In genomic region chr1:118627781-118628464, GRCm38 (mm10) we compare ENCODE assay signal across 8 mouse cellular contexts. TPM values are rescaled to one million over a fixed set of nuclear protein-coding genes. Genes with fewer than 3 reads are reported as not detected.
DNase-seq lines count a peak whose midpoint lies in the region; ATAC-seq lines count a peak whose summit lies in the region.

TSS of gene Tfcp2l1 (plus strand) at chr1:118627945.

- H3K4me2 ChIP-seq in hindbrain, embryonic 12.5 days (replicated peaks), result peak within 1 kb of the TSS; percentile 95
- H3K4me2 ChIP-seq in midbrain, embryonic 11.5 days, result peak within 1 kb of the TSS; percentile 95

- H3K4me1 ChIP-seq in hindbrain, embryonic 12.5 days, result peaks cover 11% of the 10 kb centered on the region
- H3K4me1 ChIP-seq in limb, embryonic 10.5 days, result peaks cover 13% of the 10 kb centered on the region
- H3K4me1 ChIP-seq in midbrain, embryonic 11.5 days (ENCODE audit: control insufficient read depth, insufficient read depth, low read length), result peaks cover 8% of the 10 kb centered on the region

- H3K27ac ChIP-seq in hindbrain, embryonic 12.5 days, result no peak within 1 kb of the TSS
- no peak within 1 kb of the TSS for H3K27ac ChIP-seq in limb, embryonic 10.5 days
- no peak within 1 kb of the TSS for H3K27ac ChIP-seq in midbrain, embryonic 11.5 days (ENCODE audit: low read depth, low read length)

- H3K36me3 ChIP-seq in hindbrain, embryonic 12.5 days, result no peaks in the 10 kb centered on the region
- H3K36me3 ChIP-seq in limb, embryonic 10.5 days, result no peaks in the 10 kb centered on the region
- H3K36me3 ChIP-seq in midbrain, embryonic 11.5 days (ENCODE audit: control insufficient read depth, insufficient read depth, low read length), result no peaks in the 10 kb centered on the region

- peak within 1 kb of the TSS; percentile 46 for H3K4me3 ChIP-seq in hindbrain, embryonic 12.5 days
- peak within 1 kb of the TSS; percentile 60 for H3K4me3 ChIP-seq in limb, embryonic 10.5 days
- H3K4me3 ChIP-seq in midbrain, embryonic 11.5 days (ENCODE audit: low read depth, low read length), result peak within 1 kb of the TSS; percentile 50

- H3K9ac ChIP-seq in hindbrain, embryonic 12.5 days, result peak within 1 kb of the TSS; percentile 51; the same call in 1 of the 2 replicates
- H3K9ac ChIP-seq in midbrain, embryonic 11.5 days (ENCODE audit: low read length), result peak within 1 kb of the TSS; percentile 46

- ATAC-seq in hindbrain, embryonic 12.5 days (ENCODE audit: low FRiP score), result peak; percentile 85
- peak; percentile 88 for ATAC-seq in midbrain, embryonic 11.5 days (ENCODE audit: low FRiP score)

- peaks cover 30% of the 10 kb centered on the region for H3K27me3 ChIP-seq in hindbrain, embryonic 12.5 days
- H3K27me3 ChIP-seq in limb, embryonic 10.5 days (ENCODE audit: low read depth, poor library complexity, severe bottlenecking), result peaks cover 62% of the 10 kb centered on the region
- H3K27me3 ChIP-seq in midbrain, embryonic 11.5 days (ENCODE audit: control insufficient read depth, insufficient read depth, low read length), result peaks cover 17% of the 10 kb centered on the region

- WGBS in hindbrain, embryonic 12.5 days, result under 1% methylated on average over 47 of the region's 48 CpGs
- WGBS in limb, embryonic 10.5 days, result under 1% methylated on average over 48 of the region's 48 CpGs
- WGBS in midbrain, embryonic 11.5 days, result under 1% methylated on average over 48 of the region's 48 CpGs

- no peaks in the 10 kb centered on the region for H3K9me3 ChIP-seq in hindbrain, embryonic 12.5 days (replicated peaks)
- H3K9me3 ChIP-seq in limb, embryonic 10.5 days (replicated peaks), result no peaks in the 10 kb centered on the region
- no peaks in the 10 kb centered on the region for H3K9me3 ChIP-seq in midbrain, embryonic 11.5 days (ENCODE audit: control insufficient read depth, low read length)

- peak; percentile 84 for DNase-seq in adrenal gland, adult 2 months
- peak; percentile 67 to 83 for DNase-seq in cerebellum, postnatal 25 days
- DNase-seq in frontal cortex, postnatal 36 days (ENCODE audit: low spot score in 2 of 2), result peak; percentile 33 to 40
- DNase-seq in limb, embryonic 10.5 days (ENCODE audit: low spot score), result peak; percentile 80
- peak; percentile 96 for DNase-seq in midbrain, embryonic 11.5 days (ENCODE audit: low spot score, missing footprints)
- peak; percentile 83 for DNase-seq in skeletal muscle tissue, adult 2 months (ENCODE audit: low read depth, low spot score)
- no peak for DNase-seq in T-cell, adult 2 months (ENCODE audit: low spot score)

RNA-seq across cellular contexts. Expression of gene Tfcp2l1, which starts in this region (rescaled TPM):
- 1 to 10 TPM in 1 of 2 experiments, under 1 TPM in 1; 0.46 to 1.2 TPM for total RNA-seq in adrenal gland, adult 2 months (2021)
- 0.28 and 0.94 TPM in 2 replicates for polyA plus RNA-seq in adrenal gland, adult 2 months (2012; rRNA removed)
- polyA plus RNA-seq in hindbrain, embryonic 12.5 days (2016; fragmentation: Nextera tagmentation; extraction: Ambion mirVana), result 0.09 and 0.26 TPM in 2 replicates
- polyA plus RNA-seq in limb, embryonic 10.5 days (2016; fragmentation: Nextera tagmentation; extraction: Ambion mirVana), result 0.15 and 0.25 TPM in 2 replicates
- polyA plus RNA-seq in midbrain, embryonic 11.5 days (2014; fragmentation: Nextera tagmentation; extraction: Ambion mirVana), result 0.10 and 0.12 TPM in 2 replicates

Comparison
In these comparisons a context has a peak if more than half of its experiments do, and no peak if none do; other contexts are left out.
1. Peak in ATAC-seq, H3K4me3 ChIP-seq, H3K9ac ChIP-seq and H3K4me2 ChIP-seq in hindbrain, embryonic 12.5 days; RNA of the gene not detected or under 1 TPM.
2. Peak in DNase-seq and H3K4me3 ChIP-seq in limb, embryonic 10.5 days; RNA of the gene not detected or under 1 TPM.
3. Peak in DNase-seq, ATAC-seq, H3K4me3 ChIP-seq, H3K9ac ChIP-seq and H3K4me2 ChIP-seq in midbrain, embryonic 11.5 days; RNA of the gene not detected or under 1 TPM.